ENCODE assay signal across 8 mouse cellular contexts in the genomic region with DNA sequence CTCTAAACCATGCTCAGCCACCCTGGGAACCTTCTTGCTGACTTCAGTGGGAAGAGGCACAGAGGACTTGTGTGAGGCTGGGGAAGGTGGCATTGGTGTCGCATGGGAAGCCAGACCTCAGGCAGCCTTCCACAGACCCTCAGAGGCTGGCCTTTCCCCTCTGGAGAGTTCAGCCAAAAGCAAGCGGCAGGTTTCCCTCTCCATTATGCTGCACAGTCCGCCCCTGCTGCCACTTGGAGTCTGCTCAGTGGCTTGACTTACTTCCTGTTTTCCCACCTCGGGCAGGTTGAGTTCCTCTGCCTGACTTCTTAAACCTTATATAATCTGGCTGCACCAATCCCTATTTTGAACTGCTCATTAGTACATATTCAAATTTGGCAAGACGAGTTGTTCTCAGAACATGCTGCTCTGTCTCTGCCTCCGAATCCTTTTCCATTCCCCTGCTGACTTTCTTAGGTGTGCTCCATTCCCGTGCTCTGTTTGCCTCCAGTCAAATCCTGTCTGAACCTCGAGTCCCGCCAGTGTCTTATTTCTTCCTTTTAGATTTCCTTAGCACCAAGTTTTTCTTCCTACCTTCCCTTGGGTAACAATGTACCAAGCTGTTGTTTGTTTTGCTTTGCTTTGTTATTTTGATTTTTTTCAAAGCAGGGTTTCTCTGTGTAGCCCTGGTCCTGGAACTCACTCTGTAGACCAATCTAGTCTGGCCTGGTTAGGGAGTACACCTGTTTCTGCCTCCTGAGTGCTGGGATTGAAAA.
A peak's percentile ranks its signal among the peaks of the same experiment; 100 is the strongest.
DNase-seq lines count a peak whose midpoint lies in the region; ATAC-seq and TF ChIP-seq lines count a peak whose summit lies in the region.

No protein-coding gene starts in this region.

- no peak for TF ChIP-seq EP300 in heart, adult 2 months (IDR thresholded peaks at IDR 0.05; ENCODE audit: insufficient read depth, low read depth, low read length)

- no peak for TF ChIP-seq POLR2A in heart, adult 2 months (IDR thresholded peaks at IDR 0.05; ENCODE audit: insufficient read depth, low read depth, low read length)

- H3K4me1 ChIP-seq in heart, adult 2 months (ENCODE audit: control insufficient read depth, insufficient read depth, low read length): peaks cover 6% of the 10 kb centered on the region
- peaks cover 21% of the 10 kb centered on the region for H3K4me1 ChIP-seq in embryonic facial prominence, embryonic 10.5 days
- H3K4me1 ChIP-seq in limb, embryonic 12.5 days (replicated peaks): peaks cover 9% of the 10 kb centered on the region
- peaks cover under 1% of the 10 kb centered on the region; the same call in 1 of the 2 replicates for H3K4me1 ChIP-seq in hindbrain, embryonic 16.5 days (ENCODE audit: control insufficient read depth, insufficient read depth, low read depth, low read length)

- H3K36me3 ChIP-seq in heart, adult 2 months (ENCODE audit: control insufficient read depth, insufficient read depth, low read length): no peaks in the 10 kb centered on the region
- H3K36me3 ChIP-seq in embryonic facial prominence, embryonic 10.5 days (replicated peaks): no peaks in the 10 kb centered on the region
- no peaks in the 10 kb centered on the region for H3K36me3 ChIP-seq in limb, embryonic 12.5 days
- no peaks in the 10 kb centered on the region for H3K36me3 ChIP-seq in hindbrain, embryonic 16.5 days (ENCODE audit: control insufficient read depth, insufficient read depth, low read length)

- H3K27me3 ChIP-seq in heart, adult 2 months (ENCODE audit: control insufficient read depth, insufficient read depth, low read length): no peaks in the 10 kb centered on the region
- H3K27me3 ChIP-seq in embryonic facial prominence, embryonic 10.5 days (replicated peaks; ENCODE audit: low read depth, poor library complexity, severe bottlenecking): no peaks in the 10 kb centered on the region
- H3K27me3 ChIP-seq in limb, embryonic 12.5 days: no peaks in the 10 kb centered on the region
- 0 out of 2 replicates have a peak, but pooled peaks cover 2% of the 10 kb centered on the region for H3K27me3 ChIP-seq in hindbrain, embryonic 16.5 days (replicated peaks; ENCODE audit: control insufficient read depth, insufficient read depth, low read length)

- ATAC-seq in CD4-positive, CD25-positive, alpha-beta regulatory T cell, adult 4 months: peak; percentile 32
- no peak for ATAC-seq in limb, embryonic 12.5 days (ENCODE audit: insufficient number of reproducible peaks, insufficient read depth, low FRiP score, low TSS enrichment, low read depth)
- ATAC-seq in hindbrain, embryonic 16.5 days: no peak

- no peaks in the 10 kb centered on the region for H3K9me3 ChIP-seq in embryonic facial prominence, embryonic 10.5 days
- no peaks in the 10 kb centered on the region for H3K9me3 ChIP-seq in limb, embryonic 12.5 days
- H3K9me3 ChIP-seq in hindbrain, embryonic 16.5 days (ENCODE audit: control insufficient read depth, low read length): no peaks in the 10 kb centered on the region

- H3K9ac ChIP-seq in heart, adult 2 months (ENCODE audit: low read depth, low read length): peak overlapping the region; percentile 69
- peak overlapping the region; percentile 18; the same call in 1 of the 2 replicates for H3K9ac ChIP-seq in limb, embryonic 12.5 days (replicated peaks)
- no peak overlapping the region for H3K9ac ChIP-seq in hindbrain, embryonic 16.5 days (ENCODE audit: low read depth, low read length)

- H3K4me3 ChIP-seq in heart, adult 2 months: peak overlapping the region; percentile 20; the same call in 1 of the 2 replicates
- H3K4me3 ChIP-seq in embryonic facial prominence, embryonic 10.5 days: no peak overlapping the region
- no peak overlapping the region for H3K4me3 ChIP-seq in limb, embryonic 12.5 days (replicated peaks)
- no peak overlapping the region for H3K4me3 ChIP-seq in hindbrain, embryonic 16.5 days (ENCODE audit: low read length)

- DNase-seq in heart, adult 2 months: peak in 1 of 2 experiments; percentile 29
- DNase-seq in heart, postnatal 36 days: no peak
- DNase-seq in embryonic facial prominence, embryonic 10.5 days (ENCODE audit: low spot score): no peak
- DNase-seq in gastrocnemius, postnatal 10 days: no peak
- DNase-seq in right cerebral cortex, postnatal 36 days (ENCODE audit: low spot score in 2 of 2): no peak

- intact Hi-C loops in heart, adult 2 months (cut with DNase I): no loop called here
- intact Hi-C loops in heart, postnatal 36 days (cut with DNase I): no loop called here

- no peak overlapping the region for H3K4me2 ChIP-seq in limb, embryonic 12.5 days
- no peak overlapping the region for H3K4me2 ChIP-seq in hindbrain, embryonic 16.5 days (ENCODE audit: low read length)

- no peaks in the 10 kb centered on the region for H3K79me2 ChIP-seq in heart, adult 2 months (replicated peaks; ENCODE audit: control insufficient read depth, insufficient read depth, low read length)

- H3K27ac ChIP-seq in heart, adult 2 months: peak overlapping the region; percentile 64
- peak overlapping the region; percentile 27; the same call in 1 of the 2 replicates for H3K27ac ChIP-seq in embryonic facial prominence, embryonic 10.5 days (replicated peaks)
- H3K27ac ChIP-seq in limb, embryonic 12.5 days: no peak overlapping the region
- H3K27ac ChIP-seq in hindbrain, embryonic 16.5 days (ENCODE audit: low read depth, low read length): no peak overlapping the region

- 41% methylated on average over 9 of the region's 9 CpGs for WGBS in heart, adult 2 months
- 38% methylated on average over 9 of the region's 9 CpGs for WGBS in embryonic facial prominence, embryonic 10.5 days
- WGBS in limb, embryonic 12.5 days: 55% methylated on average over 9 of the region's 9 CpGs
- WGBS in hindbrain, embryonic 16.5 days: 53% methylated on average over 9 of the region's 9 CpGs

- no peak for TF ChIP-seq CTCF in heart, adult 2 months (IDR thresholded peaks at IDR 0.05)

Comparison
In these comparisons a context has a peak if more than half of its experiments do, and no peak if none do; other contexts are left out.
1. H3K27ac ChIP-seq: peak in heart, adult 2 months (single experiment) and embryonic facial prominence, embryonic 10.5 days (single experiment); none in limb, embryonic 12.5 days (single experiment) and hindbrain, embryonic 16.5 days (single experiment).